Mouse (Mus musculus) R1 (cell line): ENCODE data around the gene Nprl3.
"Not testable (repeated sequence)": the region's sequence is repeated elsewhere in the genome, so short reads cannot be mapped to it uniquely, and the experiment has no call there.

Experiments used
- DNase-seq: peaks from one replicate; pipeline ENCODE4 v3.0.0-alpha.2; 2018; ENCODE audit warnings: low read depth, low spot score

Gene Nprl3

DNA sequence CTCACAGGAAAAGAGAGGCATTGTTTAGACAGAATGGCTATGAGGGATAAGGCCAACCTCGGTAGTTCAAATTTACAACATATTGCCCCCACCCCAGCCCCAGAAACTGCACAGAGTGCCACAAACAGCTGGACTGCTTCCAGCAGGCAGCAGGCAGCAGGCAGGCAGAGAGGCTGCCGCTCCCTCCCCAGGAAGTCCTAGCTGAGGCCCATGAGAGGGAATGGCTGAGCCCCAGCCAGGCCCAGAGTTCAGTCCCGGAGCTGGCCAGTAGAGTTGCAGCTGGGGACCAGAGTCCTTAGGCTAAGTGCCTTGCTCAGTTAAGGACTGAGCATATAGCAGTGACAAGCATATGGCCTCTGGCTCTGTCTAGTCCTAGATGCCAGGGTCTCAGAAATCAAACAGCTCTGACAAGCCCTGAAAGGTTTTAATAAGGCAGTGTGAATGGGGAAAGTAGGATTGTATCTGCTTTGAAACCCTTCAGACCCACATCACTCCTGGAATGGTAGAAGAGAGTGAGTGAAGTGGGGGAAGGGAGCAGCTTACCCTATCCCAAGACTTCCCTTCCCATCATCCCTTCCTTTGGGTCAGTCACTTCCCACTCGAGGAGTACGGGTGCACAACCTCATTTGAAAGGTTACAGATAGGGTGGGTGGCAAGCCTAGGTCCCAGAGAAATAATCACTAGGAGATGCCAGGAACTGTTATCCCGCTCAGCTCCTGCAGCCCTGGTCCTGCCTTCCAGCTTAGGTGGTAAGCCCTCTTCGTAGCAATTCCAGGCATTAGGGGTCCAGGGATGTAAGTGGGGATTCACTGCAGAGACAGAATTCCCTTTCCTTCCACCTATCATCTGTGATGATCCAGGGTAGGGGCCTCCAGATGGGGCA, 42.0 kb downstream of the Nprl3 start:
- no peak for DNase-seq

DNA sequence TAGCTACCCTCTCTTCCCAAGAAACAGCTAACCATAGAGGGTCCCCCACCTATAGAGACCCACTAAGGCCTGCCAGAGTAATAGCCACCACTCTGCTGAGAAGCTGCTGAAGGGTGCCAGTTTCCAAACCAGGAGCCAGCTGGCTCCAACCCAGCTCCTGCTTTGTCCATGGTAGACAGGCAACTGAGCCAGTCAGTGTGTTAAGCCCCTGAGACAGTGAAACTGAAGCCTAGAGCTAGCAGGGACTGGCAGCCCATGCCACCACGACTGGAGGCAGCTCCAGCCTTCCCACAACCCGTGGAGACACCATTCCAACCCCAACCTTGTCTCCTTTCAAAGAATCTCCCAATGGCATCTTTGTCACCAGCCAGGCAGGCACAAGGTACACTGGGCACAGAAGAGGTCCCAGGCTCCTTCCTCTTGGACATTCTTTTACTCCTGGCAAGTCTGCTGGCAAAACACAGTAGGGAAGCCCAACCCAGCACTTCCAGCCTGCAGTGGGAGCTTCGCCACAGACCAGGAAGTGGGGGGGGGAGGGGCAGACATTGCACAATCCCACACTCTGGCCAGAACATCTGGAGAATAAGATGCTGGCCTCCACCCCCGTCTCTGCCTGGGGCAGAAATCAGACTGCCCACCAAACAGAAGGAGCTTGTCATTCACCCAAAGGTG, 42.9 kb downstream of the Nprl3 start:
- DNase-seq, result no peak

DNA sequence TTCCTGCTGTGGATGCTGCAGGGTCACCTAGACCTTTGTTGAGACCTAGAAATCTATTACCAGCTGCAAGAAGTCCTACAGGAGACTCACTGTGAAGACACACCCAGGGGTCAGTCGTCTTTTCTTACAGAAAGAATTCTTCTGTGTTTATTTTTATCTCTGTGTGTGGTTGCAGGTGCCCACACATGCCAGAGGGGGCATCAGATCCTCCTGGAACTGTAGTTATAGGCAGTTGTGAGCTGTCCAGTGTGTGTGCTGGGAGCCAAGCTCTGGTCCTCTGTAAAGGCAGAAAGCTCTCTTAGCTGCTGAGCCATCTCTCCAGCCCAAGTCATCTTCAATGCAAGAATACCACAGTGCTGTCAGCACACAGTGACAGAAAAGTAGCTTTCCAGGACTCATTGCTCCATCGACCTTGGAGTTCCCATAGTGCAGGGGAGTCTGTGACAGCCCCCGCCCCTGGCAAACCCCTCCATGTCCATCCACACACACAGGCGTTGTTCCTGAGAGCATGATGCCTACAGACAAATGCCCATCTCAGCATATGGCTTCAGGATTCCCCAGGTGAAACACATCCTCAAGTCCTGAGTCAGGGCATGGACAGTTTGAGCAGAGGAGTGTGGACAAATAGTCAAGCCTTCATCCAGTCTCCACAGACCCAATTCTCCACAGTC, 44.1 kb downstream of the Nprl3 start:
- peak; percentile 48 for DNase-seq

DNA sequence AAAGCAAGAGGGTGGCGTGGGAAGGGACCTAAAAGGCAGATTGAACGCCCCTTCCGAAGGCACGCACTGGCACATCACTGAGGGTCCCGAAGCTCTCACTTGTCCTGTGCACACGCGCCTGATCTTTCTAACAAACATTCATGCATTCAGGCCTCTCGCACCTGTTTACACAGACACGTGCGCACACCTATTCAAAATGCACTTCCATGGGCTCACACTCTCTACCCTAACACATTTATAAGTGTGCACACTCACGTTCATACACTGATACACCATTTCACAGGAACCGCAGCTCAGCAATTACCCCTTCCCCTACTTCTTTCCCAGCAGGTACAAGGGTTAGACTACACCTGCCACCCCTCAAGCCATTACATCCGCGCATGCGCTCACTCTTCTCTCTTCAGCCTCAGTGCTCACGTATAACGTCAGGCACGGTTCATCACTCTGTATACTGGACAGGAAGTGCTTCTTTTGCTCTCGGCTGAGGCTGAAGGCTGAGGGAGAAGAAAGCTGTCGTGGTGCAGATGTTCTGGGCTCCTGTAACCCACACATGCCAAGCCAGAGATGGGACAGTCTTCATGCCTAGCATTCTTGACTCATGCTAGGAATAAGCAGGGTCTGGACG, 44.8 kb downstream of the Nprl3 start:
- peak; percentile 73 for DNase-seq

GRCm38 (mm10) chr11:32221951-32222409, 45.5 kb downstream of the Nprl3 start, which contains the start of gene Rhbdf1:
Gene Rhbdf1 (minus strand): TSS chr11:32222300.
- peak; percentile 63 for DNase-seq

DNA sequence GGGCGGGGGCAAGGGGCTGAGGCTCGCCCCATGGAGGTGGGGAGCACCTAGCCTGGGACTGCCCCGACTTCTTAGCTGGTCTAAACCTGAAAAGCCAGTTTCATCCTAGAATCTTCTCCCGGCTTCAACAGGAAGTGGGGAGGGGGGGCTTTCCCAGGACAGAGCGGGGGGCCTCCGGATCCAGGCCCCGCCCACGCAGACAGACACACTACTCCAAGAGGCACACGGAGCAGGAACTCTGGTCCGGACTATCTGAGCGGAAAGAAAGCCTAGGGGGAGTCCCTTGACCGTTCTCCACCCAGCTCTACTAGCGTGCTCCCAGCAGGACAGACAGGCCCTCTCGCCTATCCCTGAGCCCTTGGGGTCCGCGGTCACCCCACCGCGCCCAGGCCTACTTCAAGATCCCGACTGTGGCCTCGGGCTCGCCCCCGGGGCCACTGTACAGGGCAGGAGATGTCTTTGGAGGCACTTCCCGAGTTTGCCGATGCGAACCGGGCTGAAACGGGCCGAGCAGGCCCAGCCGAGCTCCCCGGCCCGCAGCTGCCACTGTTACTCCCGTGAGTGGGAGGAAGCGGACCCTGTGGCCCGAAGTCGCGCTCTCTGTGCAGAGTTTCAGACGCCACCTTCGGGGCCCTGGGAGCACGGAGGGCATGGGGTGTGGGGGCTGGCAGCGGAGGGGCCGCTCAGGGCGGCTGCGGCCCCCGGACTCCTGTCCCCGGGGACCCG, 46.1 kb downstream of the Nprl3 start:
- DNase-seq, result peak; percentile 89

- peak; percentile 57 for DNase-seq
Observed at GRCm38 (mm10) chr11:32220607-32221224, 46.8 kb downstream of the Nprl3 start.

- DNase-seq, result no peak
Observed at GRCm38 (mm10) chr11:32219287-32219686, 48.2 kb downstream of the Nprl3 start.

- DNase-seq, result peak; percentile 70
Observed at GRCm38 (mm10) chr11:32218501-32219050, 48.9 kb downstream of the Nprl3 start.

DNA sequence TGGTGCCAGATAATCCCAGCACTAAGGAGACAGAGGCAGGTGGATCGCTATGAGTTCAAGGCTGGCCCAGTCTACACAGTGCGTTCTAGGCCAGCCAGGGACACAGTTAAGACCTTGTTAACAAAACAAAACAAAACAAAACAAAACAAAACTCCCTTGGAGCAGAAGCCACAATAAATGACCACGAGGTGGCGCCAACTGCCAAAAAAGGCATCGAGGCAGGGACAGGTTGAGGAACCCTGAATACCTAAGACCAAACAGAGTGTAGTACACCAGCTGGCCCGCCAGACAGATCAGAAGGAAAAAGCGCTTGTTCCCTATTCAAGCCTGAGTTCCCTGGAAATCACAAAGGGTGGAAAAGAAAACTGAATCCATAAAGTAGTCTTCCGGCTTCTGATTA, 50.7 kb downstream of the Nprl3 start:
- peak; percentile 92 for DNase-seq

DNA sequence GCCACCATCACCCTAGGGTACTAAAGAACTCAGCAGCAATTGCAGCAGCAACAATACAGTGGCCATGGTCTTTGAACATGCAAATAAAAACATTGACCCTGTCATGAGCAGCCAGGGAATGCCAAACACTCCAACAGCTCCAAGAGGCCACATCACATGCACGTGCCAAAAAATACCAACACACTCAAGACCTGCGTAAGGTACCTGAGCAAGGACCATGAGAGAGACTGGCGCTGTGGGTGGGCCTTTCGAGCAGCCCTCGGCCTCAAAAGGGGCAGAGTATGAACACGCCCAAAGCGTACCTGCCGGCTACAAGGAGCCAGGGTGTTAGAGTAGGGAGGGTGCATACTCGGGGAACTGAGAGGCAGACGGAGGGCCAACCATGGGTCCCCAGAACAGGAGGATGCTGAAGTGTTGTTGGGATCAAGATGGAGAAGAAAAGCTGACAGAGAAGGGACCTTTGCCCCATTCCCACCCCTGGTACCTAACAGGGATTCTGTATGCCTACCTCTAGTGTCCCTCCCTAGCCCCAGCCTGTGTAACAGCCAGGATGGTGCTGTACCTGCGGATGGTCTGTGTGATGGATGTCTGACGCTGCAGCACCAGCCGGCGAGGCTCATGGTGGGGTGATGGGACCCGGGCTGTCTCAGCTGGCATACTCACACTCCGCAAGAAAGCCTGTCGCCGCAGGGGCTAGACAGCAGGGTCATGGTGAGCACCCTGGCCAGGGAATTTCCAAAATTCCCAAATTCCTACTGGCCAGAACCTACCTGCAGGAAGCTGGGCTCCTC, 51.9 kb downstream of the Nprl3 start:
- no peak for DNase-seq

DNA sequence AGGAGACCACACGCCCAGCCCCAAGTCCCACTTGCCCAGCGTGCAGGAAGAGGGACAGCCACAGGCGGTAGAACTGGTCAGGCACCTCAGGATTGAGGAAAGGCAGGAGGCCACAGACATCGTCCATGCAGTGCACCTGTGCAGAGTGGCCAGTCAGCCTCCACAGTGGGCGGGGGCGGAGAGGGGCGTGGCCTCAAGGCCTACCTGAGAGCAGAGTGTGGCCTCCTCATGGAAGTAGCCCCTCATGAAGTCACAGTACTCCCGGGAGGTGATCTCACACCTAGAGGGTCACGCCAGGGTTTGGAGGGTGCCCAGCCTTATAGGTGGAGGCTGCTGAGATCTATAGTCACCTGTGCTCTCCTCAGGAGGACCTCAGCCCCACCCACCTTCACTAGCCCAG, 56.9 kb downstream of the Nprl3 start:
- no peak for DNase-seq

DNA sequence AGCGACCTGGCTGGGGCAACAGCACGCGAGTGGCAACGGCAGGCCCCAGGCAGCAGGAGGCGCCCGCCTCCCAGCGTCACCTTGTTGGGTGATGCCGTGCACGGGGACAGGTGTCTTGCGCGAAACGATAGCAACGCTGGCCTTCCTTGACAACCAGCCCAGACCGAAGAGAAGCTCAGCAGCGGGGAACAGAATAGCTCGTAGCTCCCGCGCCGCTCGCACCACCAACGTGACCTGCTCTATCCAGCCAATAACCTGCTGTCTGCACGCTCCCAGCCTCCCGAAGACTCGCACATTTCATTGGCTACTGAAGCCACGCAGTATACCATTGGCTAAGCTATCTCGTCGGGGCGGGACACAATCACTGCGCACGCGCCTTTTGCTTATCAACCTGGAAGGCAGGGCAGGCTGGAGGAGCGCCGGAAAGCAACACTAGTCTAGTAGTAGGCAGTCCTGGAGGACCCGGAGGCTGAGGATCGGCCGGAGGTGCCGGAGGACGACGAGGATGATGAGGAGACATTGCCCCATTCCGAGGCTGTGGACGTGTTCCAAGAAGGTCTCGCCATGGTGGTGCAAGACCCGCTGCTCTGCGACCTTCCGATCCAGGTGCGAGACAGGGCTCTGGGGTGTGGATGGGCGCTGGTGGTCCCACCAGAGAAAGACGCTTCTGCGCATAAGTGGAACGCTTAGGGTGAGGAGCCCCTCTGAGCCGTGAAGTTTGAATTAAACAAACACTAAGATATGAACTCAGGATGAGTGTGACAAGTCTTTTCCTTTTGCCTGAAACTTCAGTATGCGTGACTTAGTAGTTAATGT, 62.2 kb downstream of the Nprl3 start, which contains the start of gene Snrnp25:
Gene Snrnp25 (plus strand): TSS at position 358 of the 816 bp plus-strand sequence.
- peak; percentile 99 for DNase-seq

DNA sequence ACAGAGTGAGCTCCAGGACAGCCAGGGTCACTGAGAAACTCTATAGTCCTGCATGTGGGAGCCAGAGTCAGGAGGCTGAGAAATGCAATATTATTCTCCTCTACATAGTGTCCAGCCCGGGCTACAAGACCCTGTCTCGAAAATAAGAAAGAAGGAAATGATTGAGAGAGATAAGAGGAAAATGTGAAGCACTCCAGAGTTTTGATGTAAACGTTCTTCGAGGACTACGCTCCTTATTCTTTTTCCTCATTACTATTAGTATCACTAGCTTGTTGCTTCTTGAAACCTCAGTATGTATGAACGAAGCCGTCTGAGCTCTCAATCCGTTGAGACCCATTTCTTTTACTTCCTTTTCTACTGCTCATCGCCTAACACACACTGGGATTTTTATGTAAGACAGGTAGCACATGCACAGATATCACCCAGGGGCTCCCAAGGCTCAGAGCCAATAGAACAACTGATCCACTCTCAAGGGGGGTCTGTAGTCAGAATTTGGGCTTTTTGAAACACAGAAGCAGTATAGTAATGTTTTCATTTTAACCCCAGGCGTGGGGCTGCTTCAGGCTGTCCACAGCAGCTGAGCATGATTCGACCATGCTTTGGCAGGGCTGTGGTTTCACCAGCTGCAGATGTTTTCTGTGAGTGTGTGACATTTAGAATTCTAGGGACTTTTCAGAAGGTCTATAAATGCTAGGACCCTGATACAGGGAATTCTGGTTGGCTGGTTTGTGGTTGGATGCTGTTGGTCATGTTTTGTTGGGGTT, 65.4 kb downstream of the Nprl3 start:
- no peak for DNase-seq

- DNase-seq, result not testable (repeated sequence)
Observed at GRCm38 (mm10) chr11:32200992-32201391, 66.5 kb downstream of the Nprl3 start.

- DNase-seq, result no peak
Observed at GRCm38 (mm10) chr11:32200075-32200601, 67.4 kb downstream of the Nprl3 start, which contains the start of gene Il9r. Gene Il9r (minus strand): TSS chr11:32200279.

DNA sequence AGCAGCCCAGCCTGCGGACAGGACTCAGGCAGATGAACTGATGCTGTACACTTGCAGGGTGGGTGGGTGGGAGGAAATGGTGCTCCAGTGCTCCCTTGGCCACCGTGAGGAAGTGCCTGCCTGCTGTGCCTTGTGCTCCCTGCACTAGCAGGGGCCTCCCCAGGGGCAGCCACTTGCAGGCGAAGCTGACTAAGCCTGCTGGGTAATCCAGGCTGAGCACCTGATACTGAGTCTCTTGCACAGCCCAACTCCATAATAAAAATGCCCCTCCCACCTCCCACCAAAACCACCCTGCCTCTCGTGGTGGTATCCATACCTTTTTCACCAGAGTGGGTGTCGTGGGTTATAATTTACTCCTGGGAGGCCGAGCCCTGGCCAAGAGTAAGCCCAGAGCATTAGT, 68.3 kb downstream of the Nprl3 start:
- DNase-seq, result no peak
